Mouse (Mus musculus) heart, embryonic 13.5 days (tissue): Measurements from ENCODE around the gene Anxa1. TPM values are rescaled to one million over a fixed set of nuclear protein-coding genes. Genes with fewer than 3 reads are reported as not detected.

Source experiments
- ATAC-seq: fragments of 200-750 bp; cut with Nextera tagmentation; 2 replicates; pipeline ENCODE4 v1.8.0; 2017; ENCODE audit warnings: moderate TSS enrichment; ENCODE audit not compliant: insufficient number of reproducible peaks, low FRiP score, low TSS enrichment; ENCODE audit errors: extremely low read depth
- H3K27ac ChIP-seq: fragments of 300-500 bp; sonication (generic); replicated peaks from 2 replicates; pipeline ENCODE4 v1.5.1; 2015; ENCODE audit warnings: moderate library complexity, mild to moderate bottlenecking, inconsistent platforms
- H3K27me3 ChIP-seq: fragments of 300-500 bp; sonication (generic); replicated peaks from 2 replicates; pipeline ENCODE4 v1.6.1; 2015; ENCODE audit warnings: mild to moderate bottlenecking, inconsistent platforms
- H3K36me3 ChIP-seq: fragments of 300-500 bp; sonication (generic); 2 replicates; pipeline ENCODE4 v1.6.1; 2015; ENCODE audit warnings: mild to moderate bottlenecking, inconsistent platforms
- H3K4me1 ChIP-seq: fragments of 300-500 bp; sonication (generic); 2 replicates; pipeline ENCODE4 v1.6.1; 2015; ENCODE audit warnings: inconsistent platforms
- H3K4me2 ChIP-seq: fragments of 300-500 bp; sonication (generic); 2 replicates; pipeline ENCODE4 v1.6.1; 2015; ENCODE audit warnings: inconsistent platforms, mild to moderate bottlenecking, moderate library complexity
- H3K4me3 ChIP-seq: fragments of 300-500 bp; sonication (generic); 2 replicates; pipeline ENCODE4 v1.5.1; 2015; ENCODE audit warnings: moderate library complexity, mild to moderate bottlenecking, inconsistent platforms
- H3K9ac ChIP-seq: fragments of 300-500 bp; sonication (generic); 2 replicates; pipeline ENCODE4 v1.6.1; 2015; ENCODE audit warnings: inconsistent platforms, mild to moderate bottlenecking, moderate library complexity
- H3K9me3 ChIP-seq: fragments of 300-500 bp; sonication (generic); 2 replicates; pipeline ENCODE4 v1.6.1; 2016; ENCODE audit warnings: inconsistent platforms
- WGBS: fragments of 180-500 bp; shearing (Covaris S2); methylation state at CpG from one replicate; pipeline ENCODE4 v1.1.7; 2015; ENCODE audit warnings: mixed read lengths; 5-methylcytosine and 5-hydroxymethylcytosine counted together
- polyA plus RNA-seq: library from polyadenylated mRNA; unstranded; fragments of >200 nt; fragmentation: Nextera tagmentation; extraction: Ambion mirVana; gene quantifications from 2 replicates; pipeline ENCODE4 v1.2.1, GENCODE M21; 2015

Gene Anxa1
- 22.6 and 24.3 TPM in 2 replicates for polyA plus RNA-seq

DNA sequence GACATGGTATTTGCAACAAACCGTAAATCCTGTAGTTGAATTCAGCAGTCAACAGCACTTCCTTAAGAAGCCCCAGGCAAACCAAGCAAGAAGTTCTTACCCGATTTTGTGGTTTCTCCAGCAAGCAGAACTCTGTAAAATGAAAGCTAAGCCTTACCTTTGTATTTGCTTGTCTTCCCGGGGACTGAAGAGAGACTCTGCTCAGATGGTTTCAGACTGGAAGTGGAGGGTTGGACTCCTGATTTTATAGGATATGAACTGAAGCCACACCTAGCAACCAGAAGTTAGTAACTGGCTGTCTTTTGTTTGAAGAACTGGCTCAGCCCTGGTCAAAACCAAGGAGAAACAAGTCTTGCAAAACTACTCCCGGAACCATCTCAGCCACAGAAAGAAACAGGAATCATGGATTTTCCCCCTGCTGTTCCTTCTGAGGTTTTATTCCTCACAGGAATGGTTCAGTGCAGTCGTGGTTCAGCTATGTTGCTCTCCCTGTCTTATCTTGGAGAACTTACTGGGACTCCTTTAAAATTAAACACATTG is at the start of gene Anxa1:
Gene Anxa1 (minus strand): TSS at position 490 of the 540 bp plus-strand sequence.
- H3K4me3 ChIP-seq, result peak within 1 kb of the TSS; percentile 23
- no peak within 1 kb of the TSS; the same call in 1 of the 2 replicates for H3K27ac ChIP-seq
- H3K9ac ChIP-seq, result no peak within 1 kb of the TSS
- peaks cover 9% of the 10 kb centered on the region; the same call in 1 of the 2 replicates for H3K4me1 ChIP-seq
- no peaks in the 10 kb centered on the region for H3K9me3 ChIP-seq
- H3K36me3 ChIP-seq, result no peaks in the 10 kb centered on the region
- 55% methylated on average over 5 of the region's 5 CpGs for WGBS
- ATAC-seq, result no peak
- peak within 1 kb of the TSS; percentile 32 for H3K4me2 ChIP-seq
- H3K27me3 ChIP-seq, result no peaks in the 10 kb centered on the region

DNA sequence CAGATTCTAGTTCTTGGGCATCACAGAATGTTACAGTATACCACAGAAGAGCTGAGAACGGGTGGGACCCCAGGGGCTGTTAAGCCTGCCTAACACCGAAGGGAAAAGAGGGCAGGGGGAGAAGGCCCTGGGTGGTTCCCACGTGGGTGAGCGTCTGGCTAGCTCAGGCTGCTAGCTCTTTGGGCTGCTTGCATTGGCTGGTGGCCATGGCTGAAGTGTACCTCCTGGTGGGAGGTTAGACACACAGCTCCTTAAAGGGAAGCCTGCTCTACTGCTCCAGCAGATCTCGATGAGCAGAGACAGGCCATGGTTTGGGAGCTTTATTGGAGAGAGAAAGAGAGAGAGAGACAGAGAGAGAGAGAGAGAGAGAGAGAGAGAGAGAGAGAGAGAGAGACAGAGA is 46.3 kb upstream of the Anxa1 start:
- no peak overlapping the region for H3K27ac ChIP-seq
- no peak overlapping the region for H3K4me2 ChIP-seq
- H3K9me3 ChIP-seq, result no peaks in the 10 kb centered on the region
- H3K9ac ChIP-seq, result no peak overlapping the region
- ATAC-seq, result no peak
- H3K36me3 ChIP-seq, result no peaks in the 10 kb centered on the region
- H3K4me3 ChIP-seq, result no peak overlapping the region
- 50% methylated on average over 5 of the region's 5 CpGs for WGBS
- no peaks in the 10 kb centered on the region for H3K4me1 ChIP-seq
- no peaks in the 10 kb centered on the region for H3K27me3 ChIP-seq

DNA sequence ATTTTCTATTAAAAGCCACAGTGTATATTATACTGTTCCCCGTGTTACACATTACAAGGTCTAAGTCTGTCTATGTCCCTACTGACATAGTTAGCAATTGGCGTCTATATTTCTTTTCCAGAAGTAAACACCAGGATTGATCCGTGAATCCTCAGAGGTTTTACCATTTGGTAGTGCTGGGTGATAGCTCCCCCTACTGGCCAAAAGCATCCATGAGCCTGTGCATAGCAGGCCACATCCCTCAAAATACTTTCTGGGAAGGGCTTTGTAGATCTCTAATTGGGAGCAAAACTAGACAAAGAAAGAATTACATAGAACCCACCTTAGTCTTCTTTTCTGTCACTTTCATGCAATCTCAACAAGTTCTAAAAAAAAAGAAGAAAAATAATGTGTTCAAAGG is 43.8 kb upstream of the Anxa1 start:
- 8% methylated on average over 3 of the region's 3 CpGs for WGBS
- ATAC-seq, result no peak
- no peaks in the 10 kb centered on the region for H3K4me1 ChIP-seq
- H3K9ac ChIP-seq, result no peak overlapping the region
- H3K27ac ChIP-seq, result no peak overlapping the region
- no peak overlapping the region for H3K4me3 ChIP-seq
- no peaks in the 10 kb centered on the region for H3K9me3 ChIP-seq
- no peaks in the 10 kb centered on the region for H3K27me3 ChIP-seq
- H3K4me2 ChIP-seq, result no peak overlapping the region
- no peaks in the 10 kb centered on the region for H3K36me3 ChIP-seq

DNA sequence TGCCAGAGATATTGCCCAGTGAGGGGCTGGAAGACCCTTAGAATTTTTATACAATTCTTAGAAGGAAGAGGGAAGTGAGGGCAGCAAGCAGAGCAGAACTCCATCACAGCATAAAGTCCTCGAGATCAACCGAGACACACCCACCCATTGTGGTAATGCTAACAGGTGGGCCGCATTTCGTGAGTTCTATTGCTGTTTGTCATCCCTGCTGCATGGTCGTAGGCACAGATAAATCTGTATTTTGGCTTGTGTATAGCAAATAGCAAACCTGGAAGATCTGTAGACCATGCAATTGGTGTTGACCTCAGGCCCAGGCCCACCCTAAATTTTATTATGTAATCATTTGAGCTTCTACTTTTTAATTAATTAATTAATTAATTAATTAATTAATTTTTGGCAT is 43.2 kb upstream of the Anxa1 start:
- ATAC-seq, result no peak
- H3K36me3 ChIP-seq, result no peaks in the 10 kb centered on the region
- 76% methylated on average over 5 of the region's 5 CpGs for WGBS
- no peak overlapping the region for H3K4me2 ChIP-seq
- H3K4me3 ChIP-seq, result no peak overlapping the region
- H3K9ac ChIP-seq, result no peak overlapping the region
- H3K4me1 ChIP-seq, result no peaks in the 10 kb centered on the region
- no peaks in the 10 kb centered on the region for H3K27me3 ChIP-seq
- H3K27ac ChIP-seq, result no peak overlapping the region
- no peaks in the 10 kb centered on the region for H3K9me3 ChIP-seq

DNA sequence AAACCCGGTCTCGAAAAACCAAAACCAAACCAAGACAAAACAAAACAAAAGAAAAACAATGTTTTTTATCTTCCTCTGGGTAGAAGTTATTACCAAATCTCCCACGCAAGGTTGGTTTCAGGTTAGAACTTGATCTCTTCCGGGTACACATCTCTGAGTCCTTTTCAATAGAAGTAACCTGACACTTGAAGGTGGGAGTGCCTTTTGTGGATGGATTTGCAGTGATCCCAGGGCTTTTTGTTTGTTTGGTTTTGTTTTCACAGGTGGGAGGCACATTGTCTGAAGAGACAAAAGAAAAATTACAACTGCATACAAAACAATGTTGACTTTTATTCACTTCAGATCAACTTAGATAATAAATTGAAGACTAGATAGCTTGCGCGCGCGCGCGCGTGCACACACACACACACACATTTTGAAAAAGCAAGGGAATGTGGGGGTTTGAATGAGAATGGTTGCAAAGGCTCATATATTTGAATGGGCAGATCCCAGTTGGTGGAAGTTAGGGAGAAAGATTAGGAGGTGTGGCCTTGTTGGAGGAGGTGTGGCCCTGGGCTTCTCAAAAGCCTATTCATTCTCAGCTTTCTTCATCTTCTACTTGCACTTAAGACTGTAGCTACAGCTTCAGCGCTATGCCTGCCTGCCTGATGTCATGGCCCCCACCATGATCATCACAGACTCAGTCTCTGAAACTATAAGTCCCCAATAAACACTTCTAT is 35.9 kb upstream of the Anxa1 start:
- WGBS, result 64% methylated on average over 12 of the region's 12 CpGs
- no peak overlapping the region for H3K9ac ChIP-seq
- H3K4me1 ChIP-seq, result no peaks in the 10 kb centered on the region
- ATAC-seq, result no peak
- no peak overlapping the region for H3K27ac ChIP-seq
- H3K9me3 ChIP-seq, result no peaks in the 10 kb centered on the region
- H3K36me3 ChIP-seq, result no peaks in the 10 kb centered on the region
- H3K4me3 ChIP-seq, result no peak overlapping the region
- H3K27me3 ChIP-seq, result no peaks in the 10 kb centered on the region
- no peak overlapping the region for H3K4me2 ChIP-seq

DNA sequence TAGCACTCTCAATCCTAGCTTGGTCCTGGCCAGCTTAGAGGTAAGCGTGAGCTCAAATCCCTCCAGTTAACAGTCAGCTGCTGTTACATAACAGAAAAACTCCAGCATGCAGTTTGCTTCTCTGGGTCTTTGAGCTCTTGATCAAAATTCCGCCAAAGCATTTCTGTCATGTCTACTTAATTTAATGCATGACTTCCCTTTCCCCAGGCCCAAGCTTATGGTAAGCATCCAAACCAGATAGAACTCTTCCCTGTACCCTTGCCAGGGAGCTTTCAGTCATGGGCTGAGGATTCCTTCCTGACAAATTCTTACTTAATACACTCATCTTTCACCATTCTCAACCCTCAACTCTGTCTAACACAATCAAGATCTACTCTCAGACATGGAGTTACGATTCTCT is 20.5 kb upstream of the Anxa1 start:
- Histone ChIP-seq H3K27me3 (no peaks in the 10 kb centered on the region), H3K9me3 (no peaks in the 10 kb centered on the region), H3K9ac (no peak overlapping the region), H3K4me2 (no peak overlapping the region), H3K4me3 (no peak overlapping the region), H3K27ac (no peak overlapping the region), H3K36me3 (no peaks in the 10 kb centered on the region), H3K4me1 (no peaks in the 10 kb centered on the region)
- no peak for ATAC-seq
- WGBS, result 69% methylated on average over 3 of the region's 3 CpGs

DNA sequence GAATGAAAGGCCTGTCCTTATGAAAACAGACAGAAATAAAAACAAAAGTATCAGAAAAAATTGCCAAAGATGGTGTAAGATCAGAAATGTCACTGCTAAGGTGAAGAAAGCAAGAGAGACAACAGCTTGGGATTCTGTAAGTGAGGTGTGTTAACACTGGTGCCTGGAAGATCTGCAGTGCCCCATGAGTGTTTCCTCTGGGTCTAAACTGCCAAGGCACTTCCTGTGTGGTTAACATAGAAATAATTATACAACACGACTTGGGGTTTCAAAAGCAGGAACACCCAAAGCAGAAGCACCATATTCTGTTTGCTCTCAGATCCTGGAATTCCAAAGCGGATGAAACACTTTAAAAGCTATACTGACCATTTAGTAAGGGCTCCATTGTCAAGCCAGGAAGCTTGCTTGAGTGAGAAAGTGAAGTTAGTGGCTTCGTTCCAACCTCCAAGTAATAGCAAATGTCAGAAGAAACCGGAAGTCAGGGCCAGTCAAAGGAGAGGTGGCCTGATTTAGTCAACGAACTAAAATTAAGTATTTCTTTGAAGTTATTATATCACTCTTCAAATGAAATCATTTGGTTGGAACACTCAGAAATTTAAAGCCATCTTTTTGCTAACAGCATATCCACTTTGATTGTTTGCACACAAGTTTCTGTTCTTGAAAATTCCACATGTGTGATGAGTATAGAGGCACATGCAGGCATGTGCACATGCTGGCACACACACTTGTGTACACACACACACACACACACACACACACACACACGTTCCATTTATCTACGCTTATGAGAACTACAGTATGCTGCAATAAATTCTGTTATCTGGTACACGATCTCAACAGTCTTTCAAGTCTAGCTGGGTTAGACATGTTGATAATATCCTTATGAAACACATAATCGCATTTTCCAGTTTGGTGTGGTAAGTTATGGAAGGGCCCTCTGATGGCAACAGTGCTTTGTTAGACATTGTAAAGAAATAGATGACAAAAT is 19.1 kb upstream of the Anxa1 start:
- H3K4me1 ChIP-seq, result no peaks in the 10 kb centered on the region
- H3K27ac ChIP-seq, result no peak overlapping the region
- 62% methylated on average over 9 of the region's 9 CpGs for WGBS
- no peaks in the 10 kb centered on the region for H3K27me3 ChIP-seq
- no peak overlapping the region for H3K4me2 ChIP-seq
- H3K9me3 ChIP-seq, result no peaks in the 10 kb centered on the region
- no peaks in the 10 kb centered on the region for H3K36me3 ChIP-seq
- ATAC-seq, result no peak
- H3K9ac ChIP-seq, result no peak overlapping the region
- no peak overlapping the region for H3K4me3 ChIP-seq

DNA sequence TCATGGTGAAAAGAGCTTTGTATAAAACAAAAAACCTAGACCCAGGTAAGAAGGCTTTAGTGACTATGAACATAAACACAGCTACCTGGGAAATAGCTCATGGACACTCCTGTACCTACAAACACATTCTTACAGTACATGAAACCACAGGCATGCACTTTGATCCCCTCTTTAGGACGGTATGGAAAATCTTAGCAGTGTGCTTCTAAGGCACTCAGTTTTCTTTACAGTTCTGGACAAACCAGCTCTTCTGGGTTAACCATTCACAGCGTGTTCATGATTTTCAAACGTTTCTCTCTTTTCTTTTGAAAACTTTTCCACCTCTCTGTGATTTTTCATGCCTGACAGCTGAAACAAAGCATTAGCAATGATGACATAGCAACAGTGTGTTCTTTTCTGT is 15.7 kb upstream of the Anxa1 start:
- H3K4me1 ChIP-seq, result no peaks in the 10 kb centered on the region
- ATAC-seq, result no peak
- no peaks in the 10 kb centered on the region for H3K36me3 ChIP-seq
- 51% methylated on average over 3 of the region's 3 CpGs for WGBS
- H3K27ac ChIP-seq, result no peak overlapping the region
- no peaks in the 10 kb centered on the region for H3K9me3 ChIP-seq
- no peak overlapping the region for H3K9ac ChIP-seq
- H3K4me3 ChIP-seq, result no peak overlapping the region
- no peaks in the 10 kb centered on the region for H3K27me3 ChIP-seq
- no peak overlapping the region for H3K4me2 ChIP-seq

DNA sequence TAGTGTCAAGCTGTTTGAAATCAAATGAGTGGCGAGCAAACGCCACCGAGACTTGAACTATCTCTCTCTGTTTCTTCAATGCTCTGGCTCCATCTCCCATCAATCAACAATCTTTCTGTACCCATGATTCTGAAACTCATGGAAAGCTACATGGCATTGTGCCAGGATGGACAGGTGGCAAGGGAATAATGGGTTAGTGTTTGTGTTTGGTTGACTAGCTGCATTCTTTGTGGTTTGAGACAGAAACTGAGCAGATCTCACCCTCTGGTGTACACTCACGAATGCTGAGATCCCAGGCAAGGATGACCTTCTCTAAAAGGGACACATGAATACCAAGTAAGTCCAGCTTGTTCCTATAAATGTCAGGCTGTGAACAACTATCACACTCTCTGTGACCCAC is 14.3 kb upstream of the Anxa1 start:
- H3K27ac ChIP-seq, result no peak overlapping the region
- H3K4me1 ChIP-seq, result no peaks in the 10 kb centered on the region
- no peak for ATAC-seq
- no peak overlapping the region for H3K4me3 ChIP-seq
- H3K36me3 ChIP-seq, result no peaks in the 10 kb centered on the region
- no peak overlapping the region for H3K4me2 ChIP-seq
- WGBS, result 76% methylated on average over 4 of the region's 4 CpGs
- H3K9ac ChIP-seq, result no peak overlapping the region
- no peaks in the 10 kb centered on the region for H3K9me3 ChIP-seq
- no peaks in the 10 kb centered on the region for H3K27me3 ChIP-seq

DNA sequence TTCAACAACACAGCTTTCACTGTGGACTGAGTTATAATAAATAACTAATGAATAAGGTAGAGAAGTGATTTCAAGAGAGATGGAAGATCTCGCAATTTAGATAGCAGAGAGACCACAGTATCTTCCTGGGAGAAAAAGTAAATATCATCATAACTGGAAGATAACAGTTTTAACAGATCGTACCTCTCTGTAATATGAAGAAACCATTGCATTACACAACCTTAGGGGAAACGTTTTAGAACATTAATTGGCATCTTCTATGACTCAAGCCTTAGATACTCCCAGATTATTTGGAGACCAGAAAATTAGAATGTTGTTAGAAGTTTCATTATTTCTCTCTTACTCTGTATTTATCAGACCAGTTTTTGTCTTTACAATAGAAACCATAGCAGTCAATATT is 13.0 kb upstream of the Anxa1 start:
- no peaks in the 10 kb centered on the region for H3K9me3 ChIP-seq
- H3K4me2 ChIP-seq, result no peak overlapping the region
- no peak overlapping the region for H3K4me3 ChIP-seq
- H3K9ac ChIP-seq, result no peak overlapping the region
- ATAC-seq, result no peak
- no peaks in the 10 kb centered on the region for H3K27me3 ChIP-seq
- WGBS, result 59% methylated on average over 3 of the region's 3 CpGs
- H3K36me3 ChIP-seq, result no peaks in the 10 kb centered on the region
- no peak overlapping the region for H3K27ac ChIP-seq
- H3K4me1 ChIP-seq, result no peaks in the 10 kb centered on the region

DNA sequence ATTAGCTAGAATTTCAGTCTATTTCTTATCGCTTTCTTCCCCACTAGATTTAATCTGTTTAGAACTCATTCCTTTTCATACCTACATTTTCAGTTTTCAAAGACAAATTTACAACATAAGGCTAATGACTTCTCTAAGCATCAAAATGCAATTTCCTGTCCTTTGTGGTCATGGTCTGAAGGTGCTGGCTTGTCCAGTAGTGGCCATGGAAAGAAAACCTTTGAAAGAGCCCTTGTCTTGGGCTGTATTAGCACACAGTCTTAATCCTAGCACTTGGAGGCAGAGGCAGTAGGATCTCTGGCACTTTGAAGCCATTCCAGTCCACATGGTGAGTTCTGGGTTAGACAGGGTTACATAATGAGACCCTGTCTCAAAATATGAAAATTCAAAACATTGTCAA is 12.5 kb upstream of the Anxa1 start:
- Histone ChIP-seq H3K4me3 (no peak overlapping the region), H3K4me1 (no peaks in the 10 kb centered on the region), H3K9me3 (no peaks in the 10 kb centered on the region), H3K27me3 (no peaks in the 10 kb centered on the region), H3K36me3 (no peaks in the 10 kb centered on the region), H3K27ac (no peak overlapping the region), H3K4me2 (no peak overlapping the region), H3K9ac (no peak overlapping the region)
- WGBS, result 93% methylated on average over 1 of the region's 1 CpGs
- no peak for ATAC-seq
